Mouse (Mus musculus) embryo, embryonic 11 days (tissue): ENCODE measurements around the gene Frmd4a.
A peak's percentile ranks its signal among the peaks of the same experiment; 100 is the strongest.

Source experiments
- DNase-seq: peaks from one replicate; pipeline ENCODE4 v3.0.0-alpha.2; 2015

Frmd4a gene

DNA sequence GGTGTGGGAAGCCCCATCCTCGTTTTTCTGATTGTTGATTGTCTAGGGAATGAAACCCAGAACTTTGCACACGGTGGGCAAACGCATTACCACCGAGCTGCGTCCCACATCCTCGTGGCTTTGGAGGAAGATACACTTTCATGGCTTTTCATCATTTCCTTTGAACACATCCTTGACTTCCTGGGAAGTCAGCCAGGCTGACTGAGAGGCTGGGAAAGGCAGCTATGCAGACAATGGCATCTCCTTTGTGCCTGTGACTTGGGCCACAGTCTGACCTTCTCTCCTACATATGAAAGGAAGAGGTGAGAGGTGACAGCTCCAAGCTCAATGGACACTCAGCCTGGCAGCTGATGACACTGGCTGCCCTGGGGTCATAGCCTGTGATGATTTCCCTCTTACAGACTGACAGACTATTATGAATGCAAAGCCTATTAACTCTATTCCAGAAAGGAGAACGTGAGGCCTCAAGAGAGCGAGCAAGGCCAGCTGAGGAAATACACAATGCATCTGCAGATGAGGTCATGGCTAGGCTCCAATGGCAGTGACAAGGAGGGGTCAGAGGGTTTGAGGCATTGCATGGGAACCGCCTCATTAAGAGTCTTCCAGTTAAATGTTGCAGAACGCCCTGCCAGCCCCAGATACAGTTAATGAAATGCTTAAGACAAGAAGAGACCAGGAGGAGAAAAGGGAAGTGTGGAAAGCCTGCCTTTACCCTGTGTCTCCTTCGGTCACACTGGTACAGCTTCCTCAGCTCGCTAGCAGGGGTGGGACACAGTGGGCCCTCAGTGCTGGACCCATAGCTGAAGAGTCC, 435.3 kb downstream of the Frmd4a start:
- DNase-seq: peak; percentile 74

DNA sequence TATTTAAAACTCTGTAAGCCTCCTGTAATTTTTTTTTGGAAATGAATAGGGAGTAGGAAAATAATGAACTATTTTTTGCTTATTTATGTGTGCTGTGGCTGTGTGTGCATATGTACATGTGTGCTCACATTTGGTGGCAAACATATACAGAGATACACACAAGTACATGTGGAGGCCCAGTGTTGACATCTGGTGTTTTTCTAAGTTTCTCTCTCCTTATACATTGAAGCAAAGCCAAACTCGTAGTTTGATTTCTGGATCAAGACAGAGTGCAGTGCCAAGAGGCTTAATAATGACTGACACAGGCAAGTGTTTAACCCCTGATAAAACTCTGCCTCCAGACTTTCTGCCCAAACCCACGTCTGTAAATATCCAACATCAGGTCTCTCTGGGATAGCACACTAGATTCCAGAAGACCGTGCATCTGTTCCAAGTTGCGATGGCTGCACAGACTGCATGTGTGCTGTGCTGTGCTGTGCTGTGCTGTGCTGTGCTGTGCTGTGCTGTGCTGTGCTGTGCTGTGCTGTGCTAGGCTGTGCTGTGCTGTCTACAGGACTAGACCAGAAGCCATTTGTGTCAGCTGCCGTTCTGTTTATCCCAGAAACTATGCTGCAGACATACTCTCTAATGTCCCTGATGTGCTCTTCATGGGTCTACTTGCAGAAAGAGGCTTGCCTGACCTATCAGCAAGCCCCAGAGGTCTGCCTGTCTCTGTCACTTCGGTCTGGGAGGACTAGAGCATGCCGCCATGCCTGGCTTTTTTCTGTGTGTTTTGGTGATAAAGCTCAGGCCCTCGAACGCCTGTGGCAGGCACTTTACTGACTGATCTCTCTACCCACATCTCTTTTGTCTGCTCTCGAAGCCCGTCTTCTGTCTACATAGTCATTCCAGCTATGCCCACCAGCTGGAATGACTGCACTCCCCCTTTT, 437.8 kb downstream of the Frmd4a start:
- no peak for DNase-seq

DNA sequence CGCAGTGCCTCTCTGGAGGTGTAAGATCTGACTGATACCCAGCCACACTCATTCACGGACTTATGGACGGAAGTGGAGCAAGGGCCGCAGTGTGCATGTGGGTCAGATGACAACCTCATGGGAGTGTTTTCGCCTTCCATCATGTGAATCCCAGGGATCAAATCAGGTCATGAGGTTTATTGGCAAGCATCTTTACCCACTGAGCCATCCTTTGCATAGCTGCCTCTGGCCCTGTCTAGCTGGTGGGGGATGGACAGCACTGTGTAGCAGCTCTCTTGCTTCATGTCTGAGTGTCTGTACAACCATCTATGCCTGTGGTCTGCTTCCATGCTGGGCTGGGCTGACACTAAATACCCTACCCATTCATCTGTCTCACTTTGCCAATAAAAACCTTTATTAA, 443.4 kb downstream of the Frmd4a start:
- DNase-seq: no peak

DNA sequence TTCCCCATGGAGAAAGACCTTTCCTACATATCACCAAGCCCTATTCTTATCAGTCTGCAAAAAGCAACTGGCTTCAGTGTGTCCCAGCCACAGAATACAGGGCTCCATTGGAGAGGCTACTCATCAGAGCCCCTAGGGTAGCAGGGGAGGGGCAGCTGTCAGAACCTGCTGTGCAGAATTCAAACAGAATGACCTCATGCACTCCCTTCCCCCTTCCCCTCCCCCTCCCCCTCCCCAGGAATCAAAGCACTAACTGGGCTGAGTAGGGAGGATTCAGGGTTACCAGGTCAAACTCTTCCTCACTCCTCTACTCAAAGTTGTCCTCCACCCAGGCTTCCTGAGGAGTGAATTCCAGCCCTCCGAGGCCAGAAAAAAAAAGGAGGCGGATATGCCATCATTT, 444.0 kb downstream of the Frmd4a start:
- DNase-seq: peak; percentile 67

DNA sequence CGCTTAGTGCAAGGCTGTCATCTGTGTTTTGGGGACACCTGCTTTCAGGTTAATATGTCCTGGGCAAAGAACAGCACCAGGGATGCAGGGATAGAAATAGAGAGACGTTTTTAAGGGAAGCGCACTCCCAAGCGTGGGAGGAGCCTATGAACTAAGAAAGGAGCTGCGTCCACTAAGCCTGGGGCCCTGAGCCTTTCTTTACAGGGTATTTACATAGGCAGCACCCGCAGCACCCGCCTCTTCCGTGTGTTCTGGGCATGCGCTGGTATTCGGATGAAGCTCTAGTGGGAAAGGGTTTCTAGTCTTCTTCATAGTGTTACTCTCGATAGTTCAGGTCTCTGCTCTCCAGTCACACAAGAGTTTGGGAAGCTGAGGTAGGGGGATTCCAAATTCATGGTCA, 445.0 kb downstream of the Frmd4a start:
- DNase-seq: peak; percentile 73

DNA sequence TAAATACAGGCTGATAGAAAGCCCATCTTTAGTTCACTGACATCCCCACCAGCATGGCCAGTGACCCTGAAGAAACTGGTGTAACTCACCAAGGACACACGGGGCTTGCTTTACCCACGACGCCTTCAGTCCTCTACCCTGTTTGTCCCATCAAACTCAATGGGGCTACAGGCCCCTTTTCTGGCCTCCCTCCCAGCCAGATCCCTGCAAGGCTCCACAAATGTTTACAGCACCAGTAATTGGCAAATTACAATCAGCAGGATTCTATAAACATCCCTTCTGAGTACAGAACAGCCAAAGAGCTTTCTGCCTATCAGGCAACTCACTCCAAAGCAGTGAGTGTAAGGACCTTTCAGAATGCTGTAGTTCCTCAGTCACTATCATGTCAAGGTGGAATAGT, 448.6 kb downstream of the Frmd4a start:
- no peak for DNase-seq

DNA sequence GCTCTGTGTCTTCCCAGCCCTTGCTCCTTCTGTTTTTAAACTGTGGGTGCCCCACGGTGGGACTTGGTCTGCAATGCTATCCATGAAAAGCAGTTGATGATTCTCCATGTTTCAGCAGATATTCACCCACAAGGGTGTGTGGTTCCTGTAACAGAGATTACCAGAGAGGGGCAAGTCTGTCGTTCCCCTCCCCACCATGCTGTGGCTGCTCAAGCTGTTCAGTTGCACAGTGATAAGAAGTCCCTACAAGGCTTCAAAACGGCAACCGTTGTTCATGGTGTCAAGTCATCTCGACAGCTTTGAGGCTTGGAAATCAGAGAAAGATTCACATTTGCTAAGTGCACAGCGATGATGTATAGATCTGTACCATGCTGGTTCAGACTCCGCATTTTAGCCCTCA, 449.8 kb downstream of the Frmd4a start:
- no peak for DNase-seq

DNA sequence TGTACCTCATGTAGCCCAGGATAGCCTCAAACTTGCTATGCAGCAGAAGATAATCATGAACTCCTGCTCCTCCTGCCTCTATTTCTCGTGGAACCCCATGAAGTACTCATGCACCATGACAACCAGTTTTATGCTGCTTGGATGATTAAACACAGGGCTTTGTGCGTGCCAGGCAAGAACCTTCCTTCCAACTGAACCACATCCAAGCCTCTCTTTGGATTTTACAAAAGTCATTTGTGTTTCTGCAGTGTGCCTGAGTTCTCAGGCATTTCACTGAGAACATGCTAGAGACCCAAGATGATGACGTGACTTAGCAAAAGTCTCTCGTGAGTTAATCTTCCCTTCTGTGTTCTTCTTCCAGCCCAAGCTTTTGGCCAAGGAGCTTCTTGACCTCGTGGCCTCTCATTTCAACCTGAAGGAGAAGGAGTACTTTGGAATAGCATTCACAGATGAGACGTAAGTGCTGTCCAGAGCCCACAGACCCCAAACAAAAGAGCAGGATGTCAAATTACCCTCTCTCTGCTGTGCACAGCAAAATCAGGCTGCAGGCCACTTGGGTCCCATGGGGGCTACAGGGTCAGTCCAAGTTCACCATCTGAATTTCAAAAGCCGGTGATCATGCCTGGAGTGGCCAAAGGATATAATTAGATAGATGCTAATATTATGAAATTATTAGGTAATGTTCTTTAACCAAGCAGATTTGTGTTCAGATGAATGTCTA, 455.4 kb downstream of the Frmd4a start:
- no peak for DNase-seq

DNA sequence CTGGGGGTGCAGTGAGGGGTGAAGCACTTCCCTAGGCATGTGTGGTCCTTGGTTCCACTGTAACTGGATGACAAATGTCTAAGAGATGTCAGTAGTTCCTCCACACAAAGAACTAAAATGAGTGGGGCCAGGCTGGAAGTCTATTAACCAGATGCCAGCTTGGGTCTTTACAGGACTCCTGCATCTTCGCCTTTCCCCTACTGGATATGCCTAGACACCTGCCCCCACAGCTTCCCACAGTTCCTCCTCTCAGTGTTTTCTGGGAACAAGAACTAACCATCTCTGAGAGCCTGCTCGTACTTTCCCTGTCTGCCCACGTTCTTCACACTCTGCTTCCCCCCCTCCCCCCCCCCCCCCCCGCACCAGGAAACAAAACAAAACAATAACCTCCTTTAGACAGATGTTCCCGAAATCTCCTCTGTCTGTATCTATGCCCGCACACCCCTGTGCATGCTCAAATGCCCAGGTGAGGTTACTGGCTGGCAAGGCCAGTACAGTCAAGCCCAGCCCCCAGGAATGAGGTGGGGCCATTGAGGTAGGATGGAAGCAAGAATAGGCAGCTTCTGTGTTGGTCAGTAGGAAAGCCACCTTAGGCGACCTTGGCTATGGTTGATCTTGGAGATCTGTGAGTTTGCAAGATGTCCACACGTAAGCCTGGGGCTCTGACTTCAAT, 456.5 kb downstream of the Frmd4a start:
- no peak for DNase-seq

DNA sequence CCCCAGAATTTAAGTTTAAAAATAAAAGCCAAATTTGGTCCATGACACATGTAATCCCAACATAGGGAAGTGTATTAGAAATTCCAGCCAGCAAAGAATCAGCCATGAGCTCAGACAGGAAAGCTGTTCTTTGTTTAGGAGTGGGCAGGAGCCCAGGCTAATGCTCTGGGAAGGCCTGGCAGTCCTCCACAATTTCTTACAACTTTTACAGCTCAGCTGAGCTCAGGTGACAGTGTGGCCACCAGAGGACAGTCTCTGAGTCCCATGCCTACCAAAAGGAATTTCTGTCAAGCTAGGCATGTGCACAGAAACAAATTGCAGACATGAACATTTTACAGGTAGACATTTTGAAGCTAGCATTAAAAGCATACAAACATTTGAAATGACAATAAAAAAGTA, 457.0 kb downstream of the Frmd4a start:
- DNase-seq: no peak

DNA sequence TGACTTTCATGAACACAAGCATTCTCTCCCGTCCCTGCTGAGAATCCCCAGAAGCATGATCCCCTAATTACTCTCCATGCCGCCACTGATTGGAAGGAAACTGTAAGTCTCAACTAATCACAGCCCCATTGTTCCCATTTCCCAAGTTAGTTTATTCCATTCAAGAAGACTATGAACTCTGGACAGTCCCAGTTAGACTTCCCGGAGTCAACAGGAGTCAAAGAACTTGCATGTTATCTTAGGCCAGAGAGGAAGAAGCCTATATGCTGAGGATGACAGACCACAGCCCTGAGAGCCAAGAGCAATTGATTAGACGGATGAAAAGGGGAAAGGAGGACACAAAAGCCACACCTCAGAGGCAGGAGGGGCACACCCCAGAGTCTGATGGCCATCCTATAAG, 458.5 kb downstream of the Frmd4a start:
- DNase-seq: no peak

DNA sequence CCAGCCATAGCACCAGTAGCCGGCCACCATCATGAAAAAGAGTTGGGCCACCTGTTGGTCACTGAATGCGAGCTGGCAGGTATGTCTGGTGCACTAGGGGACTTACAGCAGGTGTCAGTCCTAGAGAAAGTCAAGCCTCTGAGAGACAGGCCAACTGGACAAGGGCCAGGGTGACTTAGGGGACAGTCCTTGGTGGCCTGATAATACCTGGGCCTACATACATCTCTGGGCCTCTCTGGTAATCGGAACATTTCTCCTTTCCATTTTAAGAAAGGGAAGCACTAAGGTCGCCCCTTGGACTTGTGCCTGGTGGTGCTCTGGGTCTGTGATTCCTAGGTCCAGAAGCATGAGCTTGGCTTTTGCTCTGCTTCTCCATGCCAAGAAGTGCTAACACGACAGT, 459.1 kb downstream of the Frmd4a start:
- DNase-seq: no peak

DNA sequence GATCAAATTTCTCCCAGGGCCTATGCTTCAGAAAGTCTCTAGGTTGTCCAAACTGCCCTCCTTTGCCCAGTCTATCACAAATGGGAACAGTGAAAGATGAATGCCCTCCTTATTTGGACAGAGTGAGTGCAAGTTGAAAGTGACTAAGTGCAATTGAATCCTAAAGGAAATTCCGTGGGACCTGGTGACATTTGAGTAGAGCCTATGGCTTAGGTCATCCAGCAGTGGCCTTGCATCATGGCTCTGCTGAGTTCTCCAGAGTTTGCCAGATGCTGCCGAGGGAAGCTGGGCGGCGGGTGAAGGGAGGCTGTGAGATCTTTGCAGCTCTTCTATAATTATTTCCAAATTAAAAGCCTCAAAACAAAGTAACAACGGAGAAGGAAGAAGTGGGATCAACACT, 459.8 kb downstream of the Frmd4a start:
- no peak for DNase-seq

DNA sequence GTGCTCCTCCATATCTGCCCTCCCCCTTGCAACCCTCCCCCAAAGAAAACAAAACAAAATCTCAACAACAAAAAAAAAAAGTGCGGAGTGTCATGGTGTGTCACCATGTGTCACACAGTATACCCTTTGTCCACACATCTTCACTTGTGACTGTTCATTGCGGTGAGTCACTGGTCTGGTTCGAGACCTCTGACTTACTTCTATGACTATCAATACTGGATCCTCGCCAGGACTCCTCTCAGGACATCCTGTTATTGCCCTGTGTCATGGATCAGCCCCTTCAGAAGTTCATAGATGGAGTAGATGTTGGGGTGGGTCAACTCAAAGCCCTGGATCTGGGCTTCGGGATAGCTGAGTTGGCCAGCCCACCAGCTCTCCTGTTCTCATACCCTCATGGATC, 462.7 kb downstream of the Frmd4a start:
- DNase-seq: no peak

DNA sequence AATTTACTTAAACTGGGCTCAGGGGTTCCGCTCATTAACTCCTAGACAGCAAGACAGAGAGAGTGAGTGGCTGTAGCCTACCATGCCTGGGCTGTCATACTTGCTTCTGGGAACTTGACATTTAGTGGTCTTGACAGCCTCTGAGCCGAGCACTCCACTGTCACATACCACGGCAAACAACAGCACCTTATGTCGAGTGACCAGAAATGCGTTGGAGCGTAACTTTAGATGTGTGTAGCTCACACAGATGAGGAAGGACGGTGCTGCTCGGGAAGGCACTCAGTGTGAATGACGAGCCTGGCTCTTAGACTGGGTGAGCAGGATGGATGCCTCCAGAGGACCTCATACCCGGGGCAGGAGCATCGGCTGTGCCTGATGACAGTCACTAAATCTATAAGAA, 463.6 kb downstream of the Frmd4a start:
- no peak for DNase-seq

DNA sequence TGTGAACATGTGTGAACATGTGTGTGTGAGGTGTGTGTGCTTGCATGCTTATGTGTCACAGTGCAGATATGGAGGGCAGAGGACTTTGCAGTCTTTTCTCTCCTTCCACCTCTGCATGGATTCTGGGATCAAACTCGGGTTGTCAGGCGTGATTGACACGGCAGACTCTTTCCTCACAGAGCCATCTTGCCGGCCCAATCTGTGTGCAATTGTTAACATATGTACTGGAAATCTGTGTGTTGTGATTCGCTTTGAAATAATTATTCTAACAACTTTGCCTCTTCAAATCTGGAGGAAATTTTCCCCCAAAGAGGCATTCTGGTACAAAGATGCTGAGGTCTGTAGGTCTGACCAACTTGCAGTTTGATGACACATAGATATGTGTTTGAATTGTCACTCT, 468.7 kb downstream of the Frmd4a start:
- DNase-seq: no peak

DNA sequence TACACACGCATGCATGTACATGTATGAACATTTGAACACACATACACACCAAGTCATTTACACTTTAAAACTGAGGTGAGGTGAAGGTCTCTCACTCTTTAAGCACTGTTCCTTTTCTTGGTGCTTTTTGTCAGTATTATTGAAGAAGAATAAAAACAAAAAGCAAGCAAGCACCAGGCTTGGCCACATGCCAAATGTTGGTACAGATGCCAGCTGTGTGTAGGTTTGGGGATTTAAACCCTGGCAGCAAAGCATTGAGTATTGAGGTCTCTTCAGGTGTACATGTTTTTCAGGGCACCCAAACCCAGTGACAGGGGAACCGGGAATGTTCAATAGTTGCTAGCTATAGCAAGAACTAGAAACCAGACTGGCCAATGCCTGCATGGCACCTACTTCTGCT, 469.8 kb downstream of the Frmd4a start:
- DNase-seq: no peak

DNA sequence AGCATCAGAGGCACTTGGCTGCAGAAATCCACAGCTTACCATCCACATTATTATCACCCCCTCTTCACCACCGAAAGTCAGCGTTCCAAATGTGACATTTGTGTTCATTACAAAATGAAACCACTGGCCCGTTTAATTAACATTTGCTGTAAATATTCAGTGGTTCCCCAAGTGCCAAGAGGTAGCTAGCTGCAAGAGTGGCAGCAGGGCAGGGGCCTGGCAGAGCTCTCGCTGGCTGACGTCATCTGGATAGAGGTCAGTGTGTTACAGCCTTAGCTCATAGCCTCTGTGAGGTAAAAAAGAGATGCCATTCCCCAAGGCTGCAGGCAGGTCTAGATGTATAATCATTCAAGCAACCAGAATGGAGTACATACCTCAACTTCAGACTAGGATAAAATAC, 473.3 kb downstream of the Frmd4a start:
- no peak for DNase-seq

DNA sequence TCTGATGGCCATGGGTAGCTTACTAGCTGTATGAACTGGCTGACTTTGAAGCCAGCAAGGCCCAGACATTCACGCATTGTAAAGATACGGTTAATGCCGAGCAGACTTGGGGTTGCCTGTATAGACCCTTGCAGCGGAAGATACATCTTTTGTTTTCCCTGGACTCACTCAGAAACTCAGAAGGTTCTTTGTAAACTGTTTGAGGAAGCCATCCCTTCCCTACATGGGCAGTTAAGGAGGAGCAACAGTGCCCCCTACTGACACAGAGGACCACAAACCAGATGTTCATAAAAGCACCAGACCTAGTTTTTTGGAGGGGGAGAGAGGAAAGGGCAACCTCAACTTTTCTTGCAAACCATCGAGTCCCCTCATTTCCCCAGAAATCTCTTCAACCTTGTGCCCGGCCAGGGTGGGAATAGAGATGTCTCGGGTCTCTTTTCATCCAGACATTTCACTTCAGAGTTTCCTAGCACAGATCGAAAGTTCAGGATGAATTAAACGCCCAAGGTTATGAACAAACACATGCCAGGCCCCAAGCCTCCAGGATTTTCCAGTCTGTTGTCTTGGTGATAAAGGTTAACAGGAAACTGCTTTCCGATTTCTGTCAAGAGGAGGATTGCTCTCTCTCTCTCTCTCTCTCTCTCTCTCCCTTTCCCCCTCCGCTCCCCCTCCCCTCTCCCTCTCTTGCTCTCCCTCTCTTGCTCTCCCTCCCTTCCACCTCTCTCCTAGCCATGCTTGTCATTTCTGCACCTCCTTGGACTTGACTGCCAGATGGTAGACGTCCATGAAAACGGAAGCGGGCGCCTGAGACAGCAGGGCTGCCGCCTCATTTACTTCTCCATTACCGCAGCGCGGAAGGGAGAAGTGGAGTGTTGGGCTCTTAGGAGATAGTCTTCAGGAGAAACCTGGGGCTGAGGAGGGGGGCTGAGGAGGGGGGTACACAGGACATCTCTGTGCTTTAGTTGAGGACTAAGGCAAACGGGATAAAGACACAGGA, 475.3 kb downstream of the Frmd4a start:
- peak; percentile 86 for DNase-seq

DNA sequence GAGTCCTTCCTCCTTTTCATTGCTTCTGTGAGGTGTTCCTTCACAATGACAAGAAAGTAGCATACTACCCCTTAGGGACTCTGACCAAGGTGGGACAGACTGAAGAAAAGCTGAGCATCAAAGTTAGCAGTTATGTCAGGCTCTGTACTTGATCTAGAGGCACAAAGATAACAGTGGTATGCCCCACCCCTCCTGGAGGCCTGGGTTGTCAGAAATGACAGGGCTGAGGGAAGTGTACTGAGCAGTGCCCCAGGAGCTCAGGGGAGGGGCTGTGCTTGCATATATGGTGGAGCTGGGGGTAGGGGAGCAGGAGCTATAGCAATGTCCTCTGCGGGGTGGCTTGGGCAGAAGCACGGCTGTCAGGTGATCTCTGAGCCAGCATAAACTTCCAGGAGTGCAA, 477.0 kb downstream of the Frmd4a start:
- DNase-seq: no peak

DNA sequence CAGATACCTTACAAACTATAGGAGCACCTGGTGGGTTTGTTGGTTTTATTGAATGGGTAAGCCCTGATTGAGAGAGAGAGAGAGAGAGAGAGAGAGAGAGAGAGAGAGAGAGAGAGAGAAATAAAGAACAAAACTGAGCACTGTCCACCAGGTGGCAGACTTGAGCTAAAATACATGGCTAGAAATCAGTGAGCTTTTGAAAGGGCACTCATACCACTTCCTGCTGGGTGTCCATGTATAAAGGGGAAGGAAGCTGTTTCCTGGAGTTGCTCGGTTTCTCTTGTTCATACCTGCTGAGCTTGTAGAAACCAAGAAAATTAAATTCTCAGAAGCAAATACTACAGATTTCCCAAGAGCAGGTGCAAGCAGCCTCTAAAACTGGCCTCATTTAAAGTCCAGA, 481.7 kb downstream of the Frmd4a start:
- peak; percentile 83 for DNase-seq

DNA sequence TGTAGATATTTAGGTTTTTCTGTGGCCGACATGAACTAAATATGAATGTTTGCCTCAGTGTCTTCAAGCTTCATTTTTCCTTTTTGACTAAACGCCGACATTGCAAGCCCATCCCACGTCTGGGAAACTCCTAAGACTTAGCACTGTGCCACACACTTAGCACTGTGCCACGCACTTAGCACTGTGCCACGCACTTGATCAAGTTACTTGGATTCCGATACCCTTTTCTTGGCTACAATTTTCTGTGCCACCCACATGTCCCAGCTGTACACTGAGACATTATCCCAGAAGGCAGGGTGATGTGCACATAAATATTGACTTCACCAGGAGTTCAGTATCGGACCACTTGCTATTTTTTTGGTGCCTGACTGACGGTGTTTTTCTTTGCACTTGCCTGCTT, 482.4 kb downstream of the Frmd4a start:
- no peak for DNase-seq
